Comparison of ENCODE assay signal across 19 mouse cellular contexts in genomic region chr10:111458088-111458487, GRCm38 (mm10). TPM values are rescaled to one million over a fixed set of nuclear protein-coding genes. Genes with fewer than 3 reads are reported as not detected.
A peak's percentile ranks its signal among the peaks of the same experiment; 100 is the strongest.
DNase-seq lines count a peak whose midpoint lies in the region; ATAC-seq and TF ChIP-seq lines count a peak whose summit lies in the region.
"Had no signal": no experiment of that assay in that cellular context is flagged by ENCODE, and none has a peak within 500 bp of the region (broad histone marks: within the 10 kb centered on the region; RNA-seq: fewer than 3 reads in every experiment).

No protein-coding gene starts in this region.

- WGBS in embryonic facial prominence, embryonic 14.5 days, result 46% methylated on average over 7 of the region's 7 CpGs
- WGBS in embryonic facial prominence, embryonic 10.5 days, result 63% methylated on average over 7 of the region's 7 CpGs

- no peak overlapping the region for H3K9ac ChIP-seq in embryonic facial prominence, embryonic 14.5 days (ENCODE audit: low read depth, low read length)
- no peak overlapping the region for H3K9ac ChIP-seq in CH12.LX (ENCODE audit: insufficient read depth, low read depth)
- H3K9ac ChIP-seq: embryonic facial prominence, embryonic 13.5 days had no signal

- no peak for TF ChIP-seq RAD21 in CH12.LX (IDR thresholded peaks at IDR 0.05; ENCODE audit: low read depth, low read length)

- H3K4me1 ChIP-seq in embryonic facial prominence, embryonic 14.5 days (ENCODE audit: control insufficient read depth, insufficient read depth, low read length), result no peaks in the 10 kb centered on the region
- H3K4me1 ChIP-seq in embryonic facial prominence, embryonic 10.5 days, result peaks cover 16% of the 10 kb centered on the region
- peaks cover 10 to 39% of the 10 kb centered on the region in 2 experiments; a peak in 3 of 4 replicates for H3K4me1 ChIP-seq in CH12.LX (ENCODE audit: control insufficient read depth in 1 of 2, insufficient read depth in 2 of 2)

- H3K27ac ChIP-seq in embryonic facial prominence, embryonic 14.5 days (replicated peaks; ENCODE audit: low read depth, low read length), result no peak overlapping the region
- no peak overlapping the region for H3K27ac ChIP-seq in embryonic facial prominence, embryonic 10.5 days (replicated peaks)
- no peak overlapping the region for H3K27ac ChIP-seq in CH12.LX (ENCODE audit: insufficient read depth, low read depth)
- H3K27ac ChIP-seq: embryonic facial prominence, embryonic 13.5 days had no signal

- ATAC-seq in embryonic facial prominence, embryonic 14.5 days (ENCODE audit: low read depth), result peak; percentile 26; the same call in 1 of the 2 replicates
- 0 out of 2 replicates have a peak, but pooled peaks have one; percentile 38 for ATAC-seq in frontal cortex, adult (ENCODE audit: low TSS enrichment)
- ATAC-seq: CD4-positive, CD25-positive, alpha-beta regulatory T cell, adult 4 months; forebrain, embryonic 14.5 days; forebrain, embryonic 16.5 days had no signal

- dilution Hi-C loops in CH12.LX (cut with MboI; ENCODE audit: extremely low pct_ligation_motif_present, extremely low pct_unique_long_range_greater_than_20kb, low sequenced_read_pairs), result no loop called here

- H3K9me3 ChIP-seq in embryonic facial prominence, embryonic 14.5 days (ENCODE audit: control insufficient read depth, low read length), result no peaks in the 10 kb centered on the region
- no peaks in the 10 kb centered on the region for H3K9me3 ChIP-seq in embryonic facial prominence, embryonic 10.5 days
- no peaks in the 10 kb centered on the region for H3K9me3 ChIP-seq in CH12.LX (replicated peaks; ENCODE audit: low read length)
- H3K9me3 ChIP-seq: embryonic facial prominence, embryonic 13.5 days had no signal

- no peaks in the 10 kb centered on the region for H3K27me3 ChIP-seq in embryonic facial prominence, embryonic 14.5 days (replicated peaks; ENCODE audit: control insufficient read depth, insufficient read depth, low read length)
- no peaks in the 10 kb centered on the region for H3K27me3 ChIP-seq in embryonic facial prominence, embryonic 10.5 days (replicated peaks; ENCODE audit: low read depth, poor library complexity, severe bottlenecking)
- no peaks in the 10 kb centered on the region for H3K27me3 ChIP-seq in CH12.LX (replicated peaks)
- H3K27me3 ChIP-seq: embryonic facial prominence, embryonic 13.5 days had no signal

- no peak for TF ChIP-seq POLR2A in CH12.LX (IDR thresholded peaks at IDR 0.05; ENCODE audit: low read depth, low read length)

- no peak overlapping the region for H3K4me3 ChIP-seq in embryonic facial prominence, embryonic 14.5 days (ENCODE audit: low read depth, low read length)
- no peak overlapping the region for H3K4me3 ChIP-seq in embryonic facial prominence, embryonic 10.5 days
- H3K4me3 ChIP-seq in CH12.LX (replicated peaks in 1 of 3; ENCODE audit: low read depth in 2 of 3, low read length in 2 of 3, poor library complexity in 1 of 3), result no peak overlapping the region
- H3K4me3 ChIP-seq: embryonic facial prominence, embryonic 13.5 days had no signal

- in situ Hi-C loops in CH12.LX (cut with MboI; ENCODE audit: low pct_ligation_motif_present, low pct_unique_long_range_greater_than_20kb, low sequenced_read_pairs), result no loop called here

- DNase-seq in embryonic facial prominence, embryonic 14.5 days (ENCODE audit: low spot score), result peak; percentile 17
- DNase-seq in embryonic facial prominence, embryonic 10.5 days (ENCODE audit: low spot score), result no peak
- DNase-seq in frontal cortex, postnatal 25 days (ENCODE audit: low spot score in 2 of 2), result no peak
- no peak for DNase-seq in CH12.LX (ENCODE audit: extremely low read depth)
- DNase-seq: adrenal gland, adult 2 months; adrenal gland, postnatal 10 days; adrenal gland, postnatal 25 days; B cell, adult 2 months; cerebellum, adult 11 months; cerebellum, adult 18-20 months; cerebellum, adult 8-10 months; cerebellum, adult 9-11 months; cerebellum, postnatal 14 days; cerebellum, postnatal 36 days had no signal

- TF ChIP-seq CTCF in CH12.LX (conservative IDR thresholded peaks at IDR 0.05 in 1 of 2, IDR thresholded peaks at IDR 0.05 in 1 of 2; ENCODE audit: low read depth in 2 of 2, low read length in 2 of 2), result no peak

- TF ChIP-seq EP300 in CH12.LX (IDR thresholded peaks at IDR 0.05; ENCODE audit: low read length), result no peak

- no peaks in the 10 kb centered on the region for H3K36me3 ChIP-seq in embryonic facial prominence, embryonic 14.5 days (ENCODE audit: control insufficient read depth, insufficient read depth, low read length)
- no peaks in the 10 kb centered on the region for H3K36me3 ChIP-seq in embryonic facial prominence, embryonic 10.5 days (replicated peaks)
- H3K36me3 ChIP-seq in CH12.LX (replicated peaks in 1 of 2; ENCODE audit: control insufficient read depth in 1 of 2, insufficient read depth in 1 of 2, low read length in 1 of 2), result no peaks in the 10 kb centered on the region
- H3K36me3 ChIP-seq: embryonic facial prominence, embryonic 13.5 days had no signal

- H3K4me2 ChIP-seq in embryonic facial prominence, embryonic 14.5 days (ENCODE audit: low read depth, low read length), result no peak overlapping the region
- H3K4me2 ChIP-seq in CH12.LX (ENCODE audit: insufficient read depth, low read depth, poor library complexity, severe bottlenecking), result peak overlapping the region; percentile 10; the same call in 1 of the 2 replicates
- H3K4me2 ChIP-seq: embryonic facial prominence, embryonic 13.5 days had no signal

- no peaks in the 10 kb centered on the region for H3K79me2 ChIP-seq in CH12.LX (replicated peaks; ENCODE audit: control insufficient read depth, extremely low read depth, insufficient read depth, poor library complexity, severe bottlenecking)

TF ChIP-seq in CH12.LX, 34 proteins besides CTCF, POLR2A, EP300 and RAD21:
- TF ChIP-seq USF1 (IDR thresholded peaks at IDR 0.05; ENCODE audit: low read depth, low read length) (no peak), MEF2A (IDR thresholded peaks at IDR 0.05; ENCODE audit: borderline replicate concordance, low read depth, low read length) (peak; percentile 71; the same call in 1 of the 2 replicates), ZNF384 (IDR thresholded peaks at IDR 0.05; ENCODE audit: low read depth, low read length) (peak; percentile 59; the same call in 1 of the 2 replicates)
TF ChIP-seq in CH12.LX: peak in this region for 2.

RNA-seq across cellular contexts. Expression of gene Nap1l1, which starts 14.9 kb away (rescaled TPM):
- 234 and 242 TPM in 2 replicates for polyA plus RNA-seq in embryonic facial prominence, embryonic 14.5 days (2014; fragmentation: Nextera tagmentation; extraction: Ambion mirVana)
- polyA plus RNA-seq in embryonic facial prominence, embryonic 10.5 days (2016; fragmentation: Nextera tagmentation; extraction: Ambion mirVana), result 367 and 371 TPM in 2 replicates
- 196 and 231 TPM in 2 replicates for total RNA-seq in CH12.LX (2012; rRNA removed)
- total RNA-seq in CH12.LX (2014; rRNA removed), result 360 and 392 TPM in 2 replicates
- 1,279 and 1,342 TPM in 2 replicates for polyA plus RNA-seq in CH12.LX (2012; ENCODE audit: insufficient read length, low read depth)

RNA-seq across cellular contexts. Expression of gene Phlda1, which starts 48.0 kb away (rescaled TPM):
- polyA plus RNA-seq in embryonic facial prominence, embryonic 14.5 days (2014; fragmentation: Nextera tagmentation; extraction: Ambion mirVana), result 36.2 and 43.6 TPM in 2 replicates
- polyA plus RNA-seq in embryonic facial prominence, embryonic 10.5 days (2016; fragmentation: Nextera tagmentation; extraction: Ambion mirVana), result 34.0 and 38.4 TPM in 2 replicates
- 1.9 and 2.5 TPM in 2 replicates for total RNA-seq in CH12.LX (2012; rRNA removed)
- 0.99 and 2.1 TPM in 2 replicates for total RNA-seq in CH12.LX (2014; rRNA removed)
- polyA plus RNA-seq in CH12.LX (2012; ENCODE audit: insufficient read length, low read depth), result 7.0 and 11.6 TPM in 2 replicates
